Mouse (Mus musculus) neural tube, embryonic 11.5 days (tissue): Measurements from ENCODE around the gene Gtpbp2. TPM values are rescaled to one million over a fixed set of nuclear protein-coding genes. Genes with fewer than 3 reads are reported as not detected.

Experiments
- ATAC-seq: fragments of 200-750 bp; cut with Nextera tagmentation; 2 replicates; pipeline ENCODE4 v1.8.0; 2017; ENCODE audit warnings: moderate number of reproducible peaks, mild to moderate bottlenecking, moderate TSS enrichment, moderate library complexity; ENCODE audit not compliant: insufficient read depth, low FRiP score, low TSS enrichment
- DNase-seq: peaks from one replicate; pipeline ENCODE4 v3.0.0-alpha.2; 2015; ENCODE audit warnings: low spot score
- H3K27ac ChIP-seq: fragments of 300-500 bp; sonication (generic); 2 replicates; pipeline ENCODE4 v1.5.1; 2014; ENCODE audit warnings: low read depth, mild to moderate bottlenecking, low read length
- H3K27me3 ChIP-seq: fragments of 300-500 bp; sonication (generic); 2 replicates; pipeline ENCODE4 v1.6.1; 2014; ENCODE audit warnings: mild to moderate bottlenecking, low read length, mixed read lengths; ENCODE audit not compliant: control insufficient read depth, insufficient read depth
- H3K36me3 ChIP-seq: fragments of 300-500 bp; sonication (generic); 2 replicates; pipeline ENCODE4 v1.6.1; 2014; ENCODE audit warnings: mild to moderate bottlenecking, low read length, moderate library complexity, mixed read lengths; ENCODE audit not compliant: control insufficient read depth, insufficient read depth
- H3K4me1 ChIP-seq: fragments of 300-500 bp; sonication (generic); 2 replicates; pipeline ENCODE4 v1.6.1; 2014; ENCODE audit warnings: low read length, mixed read lengths; ENCODE audit not compliant: control insufficient read depth, insufficient read depth
- H3K4me2 ChIP-seq: fragments of 300-500 bp; sonication (generic); 2 replicates; pipeline ENCODE4 v1.6.1; 2014; ENCODE audit warnings: low read depth, mild to moderate bottlenecking, moderate library complexity
- H3K4me3 ChIP-seq: fragments of 300-500 bp; sonication (generic); 2 replicates; pipeline ENCODE4 v1.5.1; 2014; ENCODE audit warnings: low read depth, low read length
- H3K9ac ChIP-seq: fragments of 300-500 bp; sonication (generic); 2 replicates; pipeline ENCODE4 v1.6.1; 2014; ENCODE audit warnings: mild to moderate bottlenecking, low read length
- H3K9me3 ChIP-seq: fragments of 300-500 bp; sonication (generic); 2 replicates; pipeline ENCODE4 v1.6.1; 2016; ENCODE audit warnings: low read length; ENCODE audit not compliant: control insufficient read depth
- WGBS: fragments of 180-500 bp; shearing (Covaris S2); extraction: QIAGEN DNeasy Blood & Tissue Kit; methylation state at CpG from one replicate; pipeline ENCODE4 v1.1.7; 2014; 5-methylcytosine and 5-hydroxymethylcytosine counted together
- polyA plus RNA-seq: library from polyadenylated mRNA; unstranded; fragments of >200 nt; fragmentation: Nextera tagmentation; extraction: Ambion mirVana; gene quantifications from 2 replicates; pipeline ENCODE4 v1.2.1, GENCODE M21; 2014

Gtpbp2 gene
- polyA plus RNA-seq, 1 experiment from 2014 or later, result 27.3 TPM

DNA sequence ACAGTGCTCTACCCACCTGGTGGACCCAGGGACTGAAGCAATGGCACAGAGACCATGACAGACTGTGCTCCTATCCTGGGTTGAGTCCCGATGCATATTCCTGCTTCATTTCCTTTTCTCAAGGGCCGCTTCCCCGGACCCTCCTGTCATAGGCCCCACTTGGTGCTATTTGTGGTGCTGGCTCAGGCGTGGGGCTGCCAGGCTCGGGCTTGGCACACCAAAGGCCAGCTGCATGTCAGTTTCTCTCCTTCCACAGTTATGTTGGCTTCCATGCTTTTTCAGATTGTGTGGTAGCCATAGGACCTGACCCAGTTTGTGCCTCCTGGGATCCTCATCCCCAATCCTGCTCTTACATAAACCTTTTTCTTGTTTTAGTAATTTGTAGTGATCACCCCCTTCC, 7.9 kb downstream of the Gtpbp2 start:
- 93% methylated on average over 5 of the region's 5 CpGs for WGBS
- Histone ChIP-seq H3K9ac (no peak overlapping the region), H3K4me3 (no peak overlapping the region), H3K9me3 (no peaks in the 10 kb centered on the region), H3K4me2 (no peak overlapping the region), H3K27ac (no peak overlapping the region), H3K4me1 (no peaks in the 10 kb centered on the region), H3K36me3 (peaks cover 25% of the 10 kb centered on the region), H3K27me3 (no peaks in the 10 kb centered on the region)
- no peak for ATAC-seq
- DNase-seq, result peak; percentile 4

DNA sequence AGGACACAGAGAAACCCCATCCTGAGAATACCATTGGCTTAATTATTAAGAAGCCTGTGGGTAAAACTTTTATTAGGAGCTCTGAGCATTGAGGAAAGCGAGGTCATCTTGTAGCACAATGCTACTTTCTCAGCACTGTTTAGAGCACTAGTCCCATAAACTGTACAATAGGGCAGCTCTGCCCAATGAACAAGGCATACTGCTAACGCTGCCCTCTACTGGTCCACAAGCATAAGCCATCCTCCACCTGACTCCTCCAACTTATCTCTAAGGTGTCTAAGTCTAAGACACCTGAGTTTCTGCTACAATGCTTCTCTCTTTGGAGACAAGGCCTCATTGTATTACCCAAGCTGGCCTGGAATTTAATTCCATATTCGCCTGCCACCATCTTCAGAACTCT, 9.7 kb downstream of the Gtpbp2 start:
- no peak overlapping the region for H3K4me2 ChIP-seq
- ATAC-seq (no peak), DNase-seq (no peak)
- H3K27me3 ChIP-seq, result no peaks in the 10 kb centered on the region
- no peaks in the 10 kb centered on the region for H3K4me1 ChIP-seq
- H3K9me3 ChIP-seq, result no peaks in the 10 kb centered on the region
- no peak overlapping the region for H3K9ac ChIP-seq
- 78% methylated on average over 3 of the region's 3 CpGs for WGBS
- no peak overlapping the region for H3K27ac ChIP-seq
- H3K4me3 ChIP-seq, result no peak overlapping the region
- peaks cover 24% of the 10 kb centered on the region for H3K36me3 ChIP-seq

DNA sequence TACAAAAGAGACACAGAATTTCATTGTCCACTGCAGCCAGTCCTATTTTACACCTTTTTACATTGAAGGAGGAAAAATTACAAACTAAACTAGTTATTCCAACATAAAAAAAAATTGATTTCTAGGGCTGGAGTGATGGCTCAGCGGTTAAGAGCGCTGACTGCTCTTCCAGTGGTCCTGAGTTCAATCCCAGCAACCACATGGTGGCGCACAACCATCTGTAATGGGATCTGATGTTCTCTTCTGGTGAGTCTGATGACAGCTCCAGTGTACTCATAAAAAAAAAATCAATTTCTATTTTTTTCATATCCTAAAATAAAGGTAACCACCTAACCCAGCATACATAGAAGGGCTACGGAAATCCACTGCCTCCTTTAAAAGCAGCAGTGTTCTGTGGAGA, 21.4 kb downstream of the Gtpbp2 start:
- Histone ChIP-seq H3K4me3 (no peak overlapping the region), H3K27ac (no peak overlapping the region), H3K4me2 (no peak overlapping the region), H3K9ac (no peak overlapping the region), H3K4me1 (no peaks in the 10 kb centered on the region), H3K36me3 (peaks cover 10% of the 10 kb centered on the region), H3K9me3 (no peaks in the 10 kb centered on the region), H3K27me3 (no peaks in the 10 kb centered on the region)
- no peak for DNase-seq
- ATAC-seq, result no peak
- 89% methylated on average over 4 of the region's 4 CpGs for WGBS

DNA sequence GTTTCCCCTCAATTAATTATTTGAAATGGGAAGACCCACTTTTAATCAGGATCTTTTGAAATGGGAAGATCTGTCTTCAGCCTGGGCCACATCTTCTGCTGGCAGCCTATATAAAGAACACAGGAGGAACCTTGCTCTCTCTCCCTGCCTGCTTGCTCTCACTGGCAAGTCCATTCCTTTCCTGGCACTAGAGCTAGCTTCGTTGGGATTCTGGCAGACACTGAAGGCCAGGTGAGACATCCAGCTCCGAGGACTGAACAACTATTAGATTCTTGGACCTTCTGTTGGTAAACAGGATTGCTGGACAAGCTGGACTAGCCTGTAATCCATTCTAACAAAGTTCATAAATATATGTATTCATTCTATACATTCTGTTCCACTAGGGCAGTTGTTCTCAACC, 28.0 kb downstream of the Gtpbp2 start:
- Histone ChIP-seq H3K9ac (no peak overlapping the region), H3K27ac (no peak overlapping the region), H3K27me3 (no peaks in the 10 kb centered on the region), H3K4me3 (no peak overlapping the region), H3K36me3 (peaks cover 11% of the 10 kb centered on the region), H3K4me2 (no peak overlapping the region), H3K4me1 (no peaks in the 10 kb centered on the region), H3K9me3 (no peaks in the 10 kb centered on the region)
- DNase-seq (no peak), ATAC-seq (no peak)
- WGBS, result 85% methylated on average over 2 of the region's 2 CpGs

DNA sequence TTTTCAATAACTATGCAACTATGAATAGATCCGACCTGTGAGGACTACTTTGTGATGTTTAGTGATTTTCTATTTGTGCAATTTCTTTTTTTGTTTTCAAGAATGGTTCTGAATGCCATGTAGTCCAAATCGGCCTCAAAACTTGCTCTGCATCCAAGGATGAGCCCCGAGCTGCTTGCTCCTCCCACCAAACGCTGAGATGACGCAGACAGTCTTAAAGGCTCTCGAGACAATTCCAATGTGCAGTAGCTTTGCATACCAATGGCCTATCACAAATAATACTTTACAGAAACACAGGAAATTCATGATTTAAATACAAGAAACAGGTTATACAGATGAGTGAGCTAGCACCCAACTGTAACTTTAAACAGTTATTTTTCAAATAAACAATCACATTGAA, 40.3 kb downstream of the Gtpbp2 start:
- DNase-seq (no peak), ATAC-seq (no peak)
- peaks cover 16% of the 10 kb centered on the region for H3K4me1 ChIP-seq
- 80% methylated on average over 6 of the region's 6 CpGs for WGBS
- peak overlapping the region; percentile 81 for H3K4me2 ChIP-seq
- no peak overlapping the region for H3K27ac ChIP-seq
- H3K36me3 ChIP-seq, result peaks cover 6% of the 10 kb centered on the region
- H3K4me3 ChIP-seq, result peak overlapping the region; percentile 79
- H3K9ac ChIP-seq, result no peak overlapping the region
- no peaks in the 10 kb centered on the region for H3K9me3 ChIP-seq
- H3K27me3 ChIP-seq, result no peaks in the 10 kb centered on the region

DNA sequence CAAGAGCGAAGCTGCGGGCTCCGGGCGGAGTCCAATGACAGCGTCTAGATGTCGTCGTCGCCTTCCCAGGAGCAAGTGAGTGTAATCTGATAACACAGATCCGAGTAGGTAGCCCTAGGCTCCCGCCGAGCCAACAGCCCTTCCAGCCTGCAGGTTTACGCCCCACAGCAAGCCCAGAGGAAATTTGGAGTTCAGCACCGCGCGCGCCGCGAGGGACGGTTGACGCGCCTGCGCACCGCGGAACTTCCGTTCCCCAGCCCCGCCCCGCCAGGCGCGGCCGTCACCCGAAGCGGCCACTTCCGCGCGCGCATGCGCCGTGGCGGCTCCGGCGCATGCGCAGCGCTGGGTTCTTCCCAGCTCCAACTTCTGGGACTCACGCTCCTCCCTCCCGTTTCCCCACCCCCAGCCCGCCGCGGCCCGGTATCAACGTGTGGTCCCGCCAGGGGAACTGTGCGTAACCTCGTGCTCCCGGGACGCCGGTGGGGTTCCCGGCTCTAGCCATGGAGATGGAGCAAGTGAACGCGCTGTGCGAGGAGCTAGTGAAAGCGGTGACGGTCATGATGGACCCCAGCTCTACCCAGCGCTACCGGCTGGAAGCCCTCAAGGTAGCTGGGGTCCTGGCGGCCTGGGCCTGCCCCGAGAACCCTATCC, 41.7 kb downstream of the Gtpbp2 start, which contains the start of the genes Polh and Xpo5:
Gene Polh, minus strand, starts transcription at position 225 of the 651 bp plus-strand sequence.
Gene Xpo5, plus strand, starts transcription at position 362 of the 651 bp plus-strand sequence.
- ATAC-seq (peak; percentile 86), DNase-seq (peak; percentile 99)
- H3K4me1 ChIP-seq, result peaks cover 16% of the 10 kb centered on the region
- peak within 1 kb of the TSS; percentile 58 for H3K9ac ChIP-seq
- peaks cover 4% of the 10 kb centered on the region for H3K36me3 ChIP-seq
- H3K4me3 ChIP-seq, result peak within 1 kb of the TSS; percentile 79
- WGBS, result under 1% methylated on average over 66 of the region's 66 CpGs
- H3K27ac ChIP-seq, result peak within 1 kb of the TSS; percentile 54; the same call in 1 of the 2 replicates
- H3K4me2 ChIP-seq, result peak within 1 kb of the TSS; percentile 81
- H3K9me3 ChIP-seq, result no peaks in the 10 kb centered on the region
- no peaks in the 10 kb centered on the region for H3K27me3 ChIP-seq

GRCm38 (mm10) chr17:46203078-46203477, 42.2 kb downstream of the Gtpbp2 start:
- Histone ChIP-seq H3K27me3 (no peaks in the 10 kb centered on the region), H3K36me3 (peaks cover 4% of the 10 kb centered on the region; the same call in 1 of the 2 replicates), H3K4me3 (peak overlapping the region; percentile 79), H3K9ac (peak overlapping the region; percentile 58), H3K9me3 (no peaks in the 10 kb centered on the region), H3K27ac (no peak overlapping the region), H3K4me1 (peaks cover 16% of the 10 kb centered on the region), H3K4me2 (peak overlapping the region; percentile 69)
- under 1% methylated on average over 20 of the region's 20 CpGs for WGBS
- ATAC-seq, result no peak
- DNase-seq, result no peak

- H3K9me3 ChIP-seq, result no peaks in the 10 kb centered on the region
- H3K27me3 ChIP-seq, result no peaks in the 10 kb centered on the region
- H3K4me1 ChIP-seq, result peaks cover 9% of the 10 kb centered on the region
- peaks cover 6% of the 10 kb centered on the region; the same call in 1 of the 2 replicates for H3K36me3 ChIP-seq
- H3K27ac ChIP-seq, result no peak overlapping the region
- ATAC-seq, result no peak
- H3K4me3 ChIP-seq, result no peak overlapping the region
- H3K4me2 ChIP-seq, result no peak overlapping the region
- no peak overlapping the region for H3K9ac ChIP-seq
- no peak for DNase-seq
Observed at GRCm38 (mm10) chr17:46206676-46207075, 45.8 kb downstream of the Gtpbp2 start.

GRCm38 (mm10) chr17:46210550-46210949, 49.7 kb downstream of the Gtpbp2 start:
- no peaks in the 10 kb centered on the region for H3K4me1 ChIP-seq
- no peak overlapping the region for H3K27ac ChIP-seq
- no peak overlapping the region for H3K4me2 ChIP-seq
- H3K4me3 ChIP-seq, result no peak overlapping the region
- DNase-seq (no peak), ATAC-seq (no peak)
- H3K36me3 ChIP-seq, result peaks cover 6% of the 10 kb centered on the region; the same call in 1 of the 2 replicates
- WGBS, result 95% methylated on average over 3 of the region's 3 CpGs
- H3K9ac ChIP-seq, result no peak overlapping the region
- H3K27me3 ChIP-seq, result no peaks in the 10 kb centered on the region
- H3K9me3 ChIP-seq, result no peaks in the 10 kb centered on the region
